Mouse (Mus musculus) adrenal gland, adult 18-20 months (tissue): Measurements from ENCODE around the gene Syvn1. TPM values are rescaled to one million over a fixed set of nuclear protein-coding genes. Genes with fewer than 3 reads are reported as not detected.
A peak's percentile ranks its signal among the peaks of the same experiment; 100 is the strongest.
"Not testable (repeated sequence)": the region's sequence is repeated elsewhere in the genome, so short reads cannot be mapped to it uniquely, and the experiment has no call there.

Source experiments
- DNase-seq, 2 experiments: peaks; one replicate each; pipeline ENCODE4 v3.0.0; 2021 to 2022; ENCODE audit warnings: low spot score in 2 of 2
- total RNA-seq, 2 experiments: library from RNA; stranded (reverse); gene quantifications; 1 replicate in 1 of 2; 2 replicates in 1 of 2; pipeline ENCODE4 v1.2.3; 2021

Gene Syvn1
- total RNA-seq, 2 experiments from 2014 or later = 49.7 to 71.3 TPM

- no peak for DNase-seq
Observed at GRCm38 (mm10) chr19:6038326-6038725, 8.1 kb upstream of the Syvn1 start.

GRCm38 (mm10) chr19:6040002-6040401, 6.4 kb upstream of the Syvn1 start:
- no peak for DNase-seq

- no peak for DNase-seq
Observed at GRCm38 (mm10) chr19:6042293-6042692, 4.1 kb upstream of the Syvn1 start.

GRCm38 (mm10) chr19:6044102-6044501, 2.3 kb upstream of the Syvn1 start:
- DNase-seq = not testable (repeated sequence)

- no peak for DNase-seq
Observed at GRCm38 (mm10) chr19:6045366-6046293, 746 bp upstream of the Syvn1 start.

GRCm38 (mm10) chr19:6047154-6047898, 950 bp downstream of the Syvn1 start:
- DNase-seq = no peak

GRCm38 (mm10) chr19:6047899-6048166, 1.5 kb downstream of the Syvn1 start:
- no peak for DNase-seq

- DNase-seq = no peak
Observed at GRCm38 (mm10) chr19:6048681-6049410, 2.5 kb downstream of the Syvn1 start.

GRCm38 (mm10) chr19:6052516-6052915, 6.1 kb downstream of the Syvn1 start:
- DNase-seq = no peak

GRCm38 (mm10) chr19:6054296-6054695, 7.9 kb downstream of the Syvn1 start:
- no peak for DNase-seq

GRCm38 (mm10) chr19:6056696-6057095, 10.3 kb downstream of the Syvn1 start:
- peak in 1 of 2 experiments; percentile 17 for DNase-seq

- peak; percentile 98 to 99 for DNase-seq
Observed at GRCm38 (mm10) chr19:6057313-6058096, 11.1 kb downstream of the Syvn1 start, which contains the start of the genes Mrpl49 and Fau. Gene Mrpl49 (minus strand): TSS chr19:6057785. Gene Fau (plus strand): TSS chr19:6057844.

- DNase-seq = peak in 1 of 2 experiments; percentile 15
Observed at GRCm38 (mm10) chr19:6058513-6058912, 12.1 kb downstream of the Syvn1 start.

GRCm38 (mm10) chr19:6058966-6059365, 12.6 kb downstream of the Syvn1 start:
- peak in 1 of 2 experiments; percentile 18 for DNase-seq

- peak; percentile 86 to 87 for DNase-seq
Observed at GRCm38 (mm10) chr19:6061021-6061533, 14.7 kb downstream of the Syvn1 start, which contains the start of gene Znhit2. Gene Znhit2 (plus strand): TSS chr19:6061192.

GRCm38 (mm10) chr19:6061641-6062302, 15.4 kb downstream of the Syvn1 start:
- no peak for DNase-seq

GRCm38 (mm10) chr19:6062418-6062817, 16.0 kb downstream of the Syvn1 start:
- DNase-seq = no peak

- no peak for DNase-seq
Observed at GRCm38 (mm10) chr19:6063081-6063480, 16.7 kb downstream of the Syvn1 start.

GRCm38 (mm10) chr19:6066571-6066970, 20.2 kb downstream of the Syvn1 start:
- DNase-seq = no peak
